Mouse (Mus musculus) limb, embryonic 13.5 days (tissue): Measurements from ENCODE around the gene C87977. TPM values are rescaled to one million over a fixed set of nuclear protein-coding genes. Genes with fewer than 3 reads are reported as not detected.
"Not testable (repeated sequence)": the region's sequence is repeated elsewhere in the genome, so short reads cannot be mapped to it uniquely, and the experiment has no call there.

Experiments used
- ATAC-seq: fragments of 200-750 bp; cut with Nextera tagmentation; 2 replicates; pipeline ENCODE4 v1.8.0; 2017; ENCODE audit warnings: low read depth, moderate number of reproducible peaks, moderate TSS enrichment; ENCODE audit not compliant: low FRiP score
- H3K27ac ChIP-seq: fragments of 300-500 bp; sonication (generic); 2 replicates; pipeline ENCODE4 v1.5.1; 2015; ENCODE audit warnings: inconsistent platforms, mild to moderate bottlenecking, moderate library complexity
- H3K27me3 ChIP-seq: fragments of 300-500 bp; sonication (generic); 2 replicates; pipeline ENCODE4 v1.6.1; 2015; ENCODE audit warnings: mild to moderate bottlenecking, inconsistent platforms
- H3K36me3 ChIP-seq: fragments of 300-500 bp; sonication (generic); 2 replicates; pipeline ENCODE4 v1.6.1; 2015; ENCODE audit warnings: inconsistent platforms, mild to moderate bottlenecking, moderate library complexity
- H3K4me1 ChIP-seq: fragments of 300-500 bp; sonication (generic); 2 replicates; pipeline ENCODE4 v1.6.1; 2015; ENCODE audit warnings: inconsistent platforms
- H3K4me2 ChIP-seq: fragments of 300-500 bp; sonication (generic); replicated peaks from 2 replicates; pipeline ENCODE4 v1.6.1; 2015; ENCODE audit warnings: inconsistent platforms, mild to moderate bottlenecking, moderate library complexity
- H3K4me3 ChIP-seq: fragments of 300-500 bp; sonication (generic); 2 replicates; pipeline ENCODE4 v1.5.1; 2015; ENCODE audit warnings: moderate library complexity, mild to moderate bottlenecking, inconsistent platforms
- H3K9ac ChIP-seq: fragments of 300-500 bp; sonication (generic); 2 replicates; pipeline ENCODE4 v1.6.1; 2015; ENCODE audit warnings: mild to moderate bottlenecking, inconsistent platforms
- H3K9me3 ChIP-seq: fragments of 300-500 bp; sonication (generic); 2 replicates; pipeline ENCODE4 v1.6.1; 2016; ENCODE audit warnings: inconsistent platforms
- WGBS: fragments of 180-500 bp; shearing (Covaris S2); methylation state at CpG from one replicate; pipeline ENCODE4 v1.1.7; 2015; 5-methylcytosine and 5-hydroxymethylcytosine counted together
- polyA plus RNA-seq: library from polyadenylated mRNA; unstranded; fragments of >200 nt; fragmentation: Nextera tagmentation; extraction: Ambion mirVana; gene quantifications from 2 replicates; pipeline ENCODE4 v1.2.1, GENCODE M21; 2015

Gene C87977
- polyA plus RNA-seq: not detected in 2 replicates

- not testable (repeated sequence) for ATAC-seq, H3K27me3 ChIP-seq, H3K36me3 ChIP-seq, H3K4me2 ChIP-seq, H3K9ac ChIP-seq, H3K4me3 ChIP-seq, H3K27ac ChIP-seq, H3K4me1 ChIP-seq
- H3K9me3 ChIP-seq: peaks cover 12% of the 10 kb centered on the region; the same call in 1 of the 2 replicates
- WGBS: 74% methylated on average over 1 of the region's 1 CpGs
Observed at GRCm38 (mm10) chr4:144213218-144213617, at the start of gene C87977. Gene C87977, minus strand, starts transcription at chr4:144213318.

DNA sequence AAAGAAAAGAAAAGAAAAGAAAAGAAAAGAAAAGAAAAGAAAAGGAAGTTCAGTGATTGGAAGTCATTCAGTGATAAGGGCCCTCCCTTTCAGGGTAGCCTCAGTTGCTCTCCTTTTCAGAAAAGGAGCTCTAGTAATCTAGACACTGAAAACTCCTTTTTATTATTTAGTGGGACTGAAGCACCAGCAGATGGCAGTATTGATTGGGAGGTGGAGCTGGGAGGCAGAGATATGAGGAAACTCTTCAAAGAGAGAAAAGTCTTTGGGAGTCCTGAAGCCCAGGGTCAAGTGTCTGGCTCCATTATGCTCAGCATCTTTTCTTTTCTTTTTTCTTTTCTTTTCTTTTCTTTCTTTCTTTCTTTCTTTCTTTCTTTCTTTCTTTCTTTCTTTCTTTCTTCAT, 41.6 kb upstream of the C87977 start:
- not testable (repeated sequence) for ATAC-seq, H3K27ac ChIP-seq, H3K4me3 ChIP-seq, H3K4me1 ChIP-seq, H3K4me2 ChIP-seq, H3K27me3 ChIP-seq, H3K36me3 ChIP-seq, H3K9ac ChIP-seq, H3K9me3 ChIP-seq

DNA sequence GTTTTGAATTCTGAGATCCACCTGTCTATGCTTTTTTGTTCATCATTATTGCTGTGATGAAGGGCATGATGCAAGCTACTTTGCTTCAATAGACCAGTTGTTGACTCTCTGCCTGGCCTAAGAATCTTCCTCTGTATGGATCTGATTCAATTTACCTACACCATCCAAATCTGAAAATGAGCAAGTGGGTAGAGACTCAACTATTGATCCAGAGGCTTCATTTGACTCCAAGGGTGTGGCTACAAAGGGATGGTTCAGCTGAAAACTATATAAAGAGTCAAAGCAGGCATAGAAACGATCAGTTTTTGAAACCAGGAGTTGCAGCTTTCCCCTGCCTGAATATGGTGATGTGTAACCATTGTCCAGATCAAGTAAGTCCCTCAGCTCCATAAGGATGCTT, 22.7 kb downstream of the C87977 start, which contains the start of gene Oog2:
Oog2 (plus strand) TSS at position 301 of the 400 bp plus-strand sequence.
- Histone ChIP-seq H3K4me3 (no peak within 1 kb of the TSS), H3K4me1 (no peaks in the 10 kb centered on the region), H3K4me2 (no peak within 1 kb of the TSS), H3K36me3 (no peaks in the 10 kb centered on the region), H3K9me3 (peaks cover 12% of the 10 kb centered on the region; the same call in 1 of the 2 replicates), H3K27ac (no peak within 1 kb of the TSS), H3K9ac (no peak within 1 kb of the TSS), H3K27me3 (no peaks in the 10 kb centered on the region)
- no peak for ATAC-seq
- 26% methylated on average over 1 of the region's 1 CpGs for WGBS

GRCm38 (mm10) chr4:144162563-144162962, 50.6 kb downstream of the C87977 start, which contains the start of gene Oog3:
Gene Oog3, minus strand, starts transcription at chr4:144162663.
- H3K36me3 ChIP-seq: no peaks in the 10 kb centered on the region
- WGBS: 78% methylated on average over 1 of the region's 1 CpGs
- no peak within 1 kb of the TSS for H3K27ac ChIP-seq
- peaks cover 38% of the 10 kb centered on the region for H3K9me3 ChIP-seq
- no peak within 1 kb of the TSS for H3K9ac ChIP-seq
- H3K27me3 ChIP-seq: no peaks in the 10 kb centered on the region
- no peaks in the 10 kb centered on the region for H3K4me1 ChIP-seq
- ATAC-seq: no peak
- H3K4me3 ChIP-seq: no peak within 1 kb of the TSS
- H3K4me2 ChIP-seq: no peak within 1 kb of the TSS

Other genes with a start within 250 kb of the C87977 start
- not detected in 2 replicates for gene Gm13101, start 246.4 kb downstream of the C87977 start, polyA plus RNA-seq
- not detected in 2 replicates for gene Pramef17, start 218.9 kb downstream of the C87977 start, polyA plus RNA-seq
- not detected in 2 replicates for gene Pramel4, start 154.2 kb downstream of the C87977 start, polyA plus RNA-seq
- gene Gm13102, start 106.8 kb downstream of the C87977 start, polyA plus RNA-seq: not detected in 2 replicates
- gene Oog3, start 50.7 kb downstream of the C87977 start, polyA plus RNA-seq: not detected in 2 replicates
- not detected in 2 replicates for gene Oog2, start 22.6 kb downstream of the C87977 start, polyA plus RNA-seq
- not detected in 2 replicates for gene Pramel5, start 67.2 kb upstream of the C87977 start, polyA plus RNA-seq
- gene Gm13128, start 116.9 kb upstream of the C87977 start, polyA plus RNA-seq: not detected in 2 replicates
- gene Gm13119, start 144.6 kb upstream of the C87977 start, polyA plus RNA-seq: not detected in 2 replicates
- not detected in 2 replicates for gene Pramef20, start 164.6 kb upstream of the C87977 start, polyA plus RNA-seq
- 0.17 and 0.41 TPM in 2 replicates for gene Pramef12, start 195.1 kb upstream of the C87977 start, polyA plus RNA-seq
- gene 1700012P22Rik, start 225.5 kb upstream of the C87977 start, polyA plus RNA-seq: not detected in 2 replicates
- not detected in 2 replicates for gene Gm9944, start 240.0 kb upstream of the C87977 start, polyA plus RNA-seq